Mouse (Mus musculus) thymus, postnatal 14 days (tissue): Measurements from ENCODE around the gene Aox3.
A peak's percentile ranks its signal among the peaks of the same experiment; 100 is the strongest.

Source experiments
- DNase-seq: peaks from one replicate; pipeline ENCODE4 v3.0.0; 2021

The Aox3 gene

DNA sequence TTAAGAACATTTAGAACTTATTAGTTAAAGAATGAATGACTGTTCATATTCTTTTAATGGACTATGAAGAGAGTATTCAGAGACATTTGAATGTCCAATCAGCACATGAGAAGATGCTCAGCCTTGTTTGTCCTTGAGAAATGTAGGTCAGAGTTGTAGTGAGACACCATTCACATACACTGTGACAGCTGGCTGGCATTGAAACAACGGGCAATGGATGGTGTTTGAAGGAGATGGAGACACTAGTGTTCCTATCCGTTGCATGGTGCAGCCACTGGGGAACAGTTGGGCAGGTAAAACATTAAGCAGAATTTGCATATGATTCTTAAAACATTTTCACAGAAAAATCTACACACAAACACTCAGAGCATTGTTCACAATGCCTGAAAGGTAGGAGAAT, 5.9 kb upstream of the Aox3 start:
- DNase-seq, result no peak

DNA sequence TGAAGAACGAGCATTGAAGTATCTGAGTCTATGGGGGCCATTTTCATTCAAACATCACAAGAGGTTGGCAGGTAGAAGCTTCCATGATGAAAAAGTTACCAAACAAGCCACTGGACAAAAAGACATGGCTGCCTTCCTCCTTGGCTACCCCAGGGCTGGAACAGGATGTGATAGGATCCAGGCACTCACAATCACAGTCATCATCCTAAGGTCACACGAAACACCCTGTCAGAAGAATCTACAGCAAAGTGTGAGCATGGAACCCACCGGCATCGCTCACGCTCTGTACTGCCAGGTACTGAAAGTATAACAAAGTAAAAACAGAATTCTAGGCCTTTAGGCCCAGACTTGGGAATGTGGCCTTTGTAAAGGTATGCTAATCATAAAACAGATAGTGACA, 2.7 kb upstream of the Aox3 start:
- DNase-seq, result no peak

DNA sequence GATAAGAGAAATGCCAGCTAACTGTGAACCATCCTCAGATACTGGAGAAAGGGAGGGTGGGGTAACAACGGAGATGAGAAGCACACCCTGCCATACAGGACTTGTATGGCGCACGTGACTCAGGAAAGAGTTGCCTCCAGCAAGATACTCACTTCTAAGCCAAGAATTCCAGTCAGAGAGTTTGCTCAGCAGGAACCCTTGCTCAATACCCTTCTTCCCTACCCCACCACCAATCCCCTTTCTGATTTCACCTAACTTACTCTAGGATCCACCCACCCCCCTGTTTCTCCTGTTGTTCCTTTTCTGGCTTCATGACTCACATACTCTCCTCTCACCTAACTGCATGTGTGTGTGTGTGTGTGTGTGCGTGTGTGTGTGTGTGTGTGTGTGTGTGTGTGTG, 1.6 kb upstream of the Aox3 start:
- no peak for DNase-seq

DNA sequence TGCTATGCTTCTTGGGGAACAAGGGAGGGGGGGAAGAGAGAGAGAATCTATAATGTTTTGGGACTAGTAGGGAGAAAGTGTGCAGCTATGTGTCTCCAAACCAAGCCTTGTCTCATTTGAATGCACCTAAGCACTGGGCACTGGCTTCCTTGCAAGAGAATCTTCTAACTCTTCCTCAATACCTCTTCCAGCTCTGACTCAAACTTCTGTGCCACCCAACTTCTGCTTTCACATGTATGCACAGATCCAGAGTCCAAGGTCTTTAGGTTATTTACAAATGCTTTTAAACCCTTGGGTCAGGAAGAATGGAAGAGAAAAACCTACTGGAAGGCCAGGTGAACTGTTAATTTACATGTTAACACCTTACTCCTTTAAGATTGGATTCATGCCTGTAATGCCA, 511 bp downstream of the Aox3 start:
- DNase-seq, result no peak

DNA sequence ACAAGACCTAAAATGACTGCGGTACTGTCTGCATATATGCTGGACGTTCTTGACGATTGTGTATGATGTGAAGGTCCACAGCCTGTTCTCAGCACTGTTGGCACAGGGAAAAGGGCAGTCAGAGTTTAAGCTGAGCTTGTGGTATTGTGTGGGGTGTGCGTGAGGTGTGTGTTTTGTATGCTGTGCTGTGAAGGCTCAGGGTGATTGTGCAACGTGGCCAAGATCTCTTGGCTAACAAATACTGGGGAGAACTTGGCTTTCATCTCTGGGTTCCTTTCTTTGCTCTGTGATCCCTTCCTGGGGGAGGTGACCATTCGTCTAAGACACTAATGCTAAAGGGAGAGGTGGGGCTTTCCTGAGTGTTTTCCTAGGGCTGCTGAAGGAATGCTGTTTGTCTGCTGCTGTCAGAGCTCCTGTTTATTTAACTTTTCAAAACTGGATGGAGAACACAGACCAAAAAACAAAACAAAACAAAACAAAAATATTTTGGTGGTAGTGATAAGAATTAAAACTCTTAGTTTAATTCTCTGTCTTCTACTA, 1.2 kb downstream of the Aox3 start:
- no peak for DNase-seq

DNA sequence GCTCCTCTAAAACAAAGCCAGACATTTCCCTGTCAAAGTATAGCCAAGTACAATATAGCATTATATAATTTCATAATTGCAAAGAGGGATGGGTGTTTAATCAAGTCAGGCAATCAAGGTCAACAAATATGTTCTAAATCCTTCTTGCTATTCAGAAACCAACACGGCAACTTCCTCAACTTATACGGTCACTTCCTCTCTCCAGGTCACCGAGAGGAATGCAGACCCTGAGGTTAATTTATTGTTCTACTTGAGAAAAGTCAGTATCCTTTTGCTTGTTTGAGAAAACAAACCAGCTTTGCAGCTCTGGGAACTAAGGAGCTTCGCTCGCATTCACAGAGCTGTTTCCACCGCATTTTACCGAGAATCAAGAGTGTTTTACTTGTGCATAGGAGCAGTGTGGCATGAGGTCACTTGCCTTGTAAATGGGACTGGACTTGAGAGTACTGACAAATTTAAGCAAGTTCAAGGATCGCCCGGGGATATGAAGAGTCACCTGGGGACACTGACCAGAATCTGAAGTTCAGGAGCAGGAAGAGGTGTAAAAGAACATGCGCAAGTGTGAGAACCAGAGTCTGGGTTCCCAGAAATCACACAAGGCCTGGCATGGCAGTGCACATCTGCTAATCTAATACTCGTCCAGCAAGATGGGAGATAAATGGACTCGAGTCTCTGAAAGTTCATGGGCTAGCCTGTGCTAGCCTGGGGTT, 1.9 kb downstream of the Aox3 start:
- DNase-seq, result no peak

DNA sequence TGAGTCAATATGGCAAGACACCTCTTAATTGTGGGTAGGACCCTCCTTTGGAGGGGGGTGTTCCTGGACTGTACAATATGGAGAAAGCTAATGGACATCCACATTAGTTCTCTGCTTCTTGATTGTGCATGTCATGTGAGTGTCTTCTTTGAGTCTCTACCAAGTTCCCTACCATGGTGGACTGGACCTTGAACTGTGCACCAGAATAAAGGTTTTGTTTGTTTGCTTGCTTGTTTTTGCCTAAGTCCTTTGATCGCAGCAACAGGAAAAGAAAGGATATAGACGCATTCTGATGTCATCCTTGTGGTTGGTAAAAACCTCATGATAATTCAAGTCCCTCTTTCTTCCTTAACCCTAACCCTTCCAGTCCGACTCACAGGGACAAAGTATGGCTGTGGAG, 5.3 kb downstream of the Aox3 start:
- no peak for DNase-seq

DNA sequence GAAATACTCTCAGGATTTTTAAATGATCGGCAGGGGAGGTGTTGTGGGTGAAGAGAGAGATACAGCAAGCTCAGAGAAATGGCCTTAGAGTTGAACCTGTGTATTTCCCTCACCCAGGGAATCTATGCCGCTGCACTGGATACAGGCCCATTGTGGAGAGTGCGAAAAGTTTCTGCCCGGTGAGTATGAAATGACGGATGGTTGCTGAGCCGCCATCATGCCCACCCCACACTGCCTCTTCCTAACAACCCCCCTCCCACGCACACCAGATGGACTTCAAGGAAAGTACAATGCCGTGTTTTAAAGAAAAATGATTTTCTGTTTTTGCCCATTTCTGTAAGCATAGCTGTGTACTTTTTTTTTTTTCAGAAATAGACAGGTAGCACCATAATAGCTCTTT, 12.0 kb downstream of the Aox3 start:
- no peak for DNase-seq

DNA sequence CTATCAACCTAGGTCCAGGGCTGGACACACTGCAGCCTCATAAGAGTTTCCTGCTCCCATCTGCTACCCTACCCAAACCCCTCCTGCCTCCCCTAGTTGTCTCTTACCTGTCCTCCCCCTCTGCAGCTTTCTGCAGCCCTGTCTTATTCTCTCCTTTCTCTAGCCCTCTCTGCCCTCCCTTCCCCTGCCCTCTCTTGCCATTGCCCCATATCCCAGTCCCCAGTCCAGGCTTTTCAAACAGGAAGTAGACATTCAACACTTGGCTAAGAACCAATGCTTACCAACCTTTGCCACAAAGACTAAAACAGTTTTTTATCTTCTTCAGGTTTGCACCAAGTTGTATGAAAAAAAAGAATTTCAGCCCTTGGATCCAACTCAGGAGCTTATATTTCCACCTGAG, 25.0 kb downstream of the Aox3 start:
- DNase-seq, result no peak

DNA sequence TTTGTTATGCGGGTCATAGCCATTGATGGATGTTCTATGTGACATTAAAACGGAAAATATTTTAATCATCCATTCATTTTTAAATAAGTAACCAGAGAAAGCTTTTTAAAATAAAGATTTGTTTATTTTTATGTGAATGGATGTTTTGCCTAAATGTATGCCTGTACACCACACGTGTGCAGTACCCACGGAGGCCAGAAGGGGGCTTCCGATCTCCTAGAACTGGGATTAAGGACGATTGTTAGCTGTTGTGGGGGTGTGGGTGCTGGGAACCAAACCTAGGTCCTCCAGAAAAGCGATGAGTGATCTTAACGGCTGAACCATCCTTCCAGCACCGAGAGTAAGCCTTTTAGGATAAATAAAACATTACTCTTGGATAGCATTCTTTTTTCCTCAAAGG, 26.1 kb downstream of the Aox3 start:
- peak; percentile 5 for DNase-seq

DNA sequence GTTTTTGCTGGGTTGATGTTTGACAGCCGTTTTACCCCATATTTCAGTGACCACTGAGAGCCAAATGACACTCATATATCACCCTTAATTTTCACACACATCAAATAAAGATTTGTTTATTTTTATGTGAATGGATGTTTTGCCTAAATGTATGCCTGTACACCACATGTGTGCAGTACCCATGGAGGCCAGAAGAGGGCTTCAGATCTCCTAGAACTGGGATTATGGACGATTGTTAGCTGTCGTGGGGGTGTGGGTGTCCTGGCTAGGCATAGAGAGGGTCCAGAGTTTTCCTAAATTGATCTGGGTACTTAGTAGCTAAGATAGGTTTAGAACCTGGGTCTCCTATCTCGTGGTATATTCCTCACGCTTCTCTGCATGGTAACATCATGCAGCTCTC, 27.7 kb downstream of the Aox3 start:
- DNase-seq, result no peak

DNA sequence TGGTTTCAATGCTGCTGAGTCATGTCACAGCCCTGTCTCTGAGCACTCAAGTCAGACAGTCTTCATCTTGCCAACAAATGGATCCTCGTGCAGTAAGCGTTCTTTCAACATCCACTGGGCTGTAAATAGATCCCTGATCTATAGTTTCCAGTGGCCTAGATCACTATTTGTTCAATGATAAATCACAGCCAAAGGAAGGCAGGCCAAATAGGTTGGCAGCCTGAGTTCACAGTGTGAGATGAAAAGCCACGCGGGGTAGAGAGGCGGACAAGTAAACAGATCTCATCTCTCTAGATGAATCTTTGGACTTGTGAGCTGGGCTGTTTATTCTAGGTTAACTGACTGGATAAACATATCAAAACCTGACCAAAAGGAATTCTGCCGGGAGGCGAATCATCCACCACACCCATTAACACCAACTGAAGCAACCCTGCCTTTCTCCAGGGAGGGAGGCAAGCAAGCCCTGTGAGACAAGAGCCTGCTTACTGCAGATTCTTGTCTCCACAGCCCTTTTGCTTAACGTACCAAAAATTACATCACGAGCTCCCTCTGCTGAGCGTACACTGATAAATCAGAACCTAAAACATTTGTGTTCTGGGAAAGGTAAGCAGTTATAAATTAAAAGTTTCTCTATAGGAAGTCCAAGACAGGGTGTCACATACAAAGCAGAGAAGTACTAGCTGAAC, 31.6 kb downstream of the Aox3 start:
- no peak for DNase-seq

DNA sequence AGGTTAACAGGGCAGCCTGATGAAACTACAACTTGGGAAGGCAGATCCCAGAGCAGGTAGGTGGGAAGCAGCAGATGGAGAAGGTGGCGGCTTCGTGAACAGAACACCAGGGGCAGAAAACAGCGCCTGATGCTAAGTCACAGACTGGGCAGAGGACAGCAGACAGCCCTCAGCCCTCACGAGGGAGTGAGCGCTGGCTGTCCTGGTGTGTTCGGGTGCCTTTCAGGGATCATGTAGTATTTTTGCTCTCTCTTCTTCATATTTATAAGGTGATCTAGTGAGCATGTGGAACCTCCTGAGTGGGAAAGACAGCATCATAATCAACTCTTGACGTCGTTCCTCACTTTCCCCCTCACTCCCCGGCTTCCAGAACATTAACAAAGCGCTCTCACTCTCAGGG, 33.1 kb downstream of the Aox3 start:
- DNase-seq, result no peak

DNA sequence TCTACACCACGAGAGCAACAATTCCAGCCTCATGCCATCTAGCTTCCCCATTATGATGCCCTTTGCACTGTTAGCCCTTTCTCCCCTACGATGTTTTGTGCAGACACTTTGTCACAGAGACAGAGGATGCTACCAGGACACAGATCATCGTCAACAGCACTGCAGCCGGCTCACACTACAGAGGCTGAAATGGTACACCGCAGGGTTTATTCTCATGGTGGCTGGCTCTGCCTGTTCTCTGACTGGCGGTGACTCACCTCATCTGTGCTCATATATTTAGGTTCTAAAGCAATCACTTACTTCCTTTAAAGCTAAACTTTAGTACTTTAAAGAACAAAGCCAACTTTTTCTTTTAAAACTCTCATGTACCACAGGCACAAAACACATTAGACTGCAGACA, 34.8 kb downstream of the Aox3 start:
- DNase-seq, result no peak

DNA sequence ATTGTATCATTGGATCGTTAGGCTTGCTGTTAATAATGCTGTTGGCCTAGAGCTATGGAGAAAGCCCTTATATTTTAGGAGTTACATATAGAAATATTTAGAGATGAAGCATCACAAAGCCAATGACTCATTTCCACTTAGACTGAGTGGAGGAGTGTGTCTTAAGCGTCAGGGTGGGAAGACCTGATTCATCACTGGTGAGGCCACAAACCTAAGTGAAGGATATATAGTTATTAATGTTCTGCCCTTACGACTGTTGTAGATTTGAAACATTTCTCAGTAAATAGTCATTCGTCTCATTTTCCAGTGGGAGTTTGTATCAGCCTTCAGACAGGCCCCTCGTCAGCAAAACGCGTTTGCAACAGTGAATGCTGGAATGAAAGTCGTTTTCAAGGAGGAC, 39.3 kb downstream of the Aox3 start:
- no peak for DNase-seq

DNA sequence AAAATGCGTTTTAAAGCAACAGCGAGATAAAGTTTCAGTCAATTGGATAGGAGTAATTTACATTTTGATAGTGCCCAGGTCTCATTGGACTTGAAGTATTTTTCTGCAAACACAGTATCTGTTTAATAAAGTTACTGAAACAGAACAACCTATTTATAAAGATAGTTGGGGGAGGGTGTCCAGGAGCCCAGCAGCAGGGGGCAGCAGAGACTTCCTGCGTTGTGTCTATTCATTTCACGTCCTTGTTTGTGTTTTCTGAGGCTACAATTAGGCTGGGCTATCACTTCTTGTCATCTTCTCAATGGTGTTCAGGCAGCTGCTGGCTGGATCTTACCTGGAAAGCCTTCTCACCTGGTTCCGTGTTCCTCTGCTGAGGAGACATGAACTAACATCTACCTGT, 43.8 kb downstream of the Aox3 start:
- DNase-seq, result peak; percentile 69

DNA sequence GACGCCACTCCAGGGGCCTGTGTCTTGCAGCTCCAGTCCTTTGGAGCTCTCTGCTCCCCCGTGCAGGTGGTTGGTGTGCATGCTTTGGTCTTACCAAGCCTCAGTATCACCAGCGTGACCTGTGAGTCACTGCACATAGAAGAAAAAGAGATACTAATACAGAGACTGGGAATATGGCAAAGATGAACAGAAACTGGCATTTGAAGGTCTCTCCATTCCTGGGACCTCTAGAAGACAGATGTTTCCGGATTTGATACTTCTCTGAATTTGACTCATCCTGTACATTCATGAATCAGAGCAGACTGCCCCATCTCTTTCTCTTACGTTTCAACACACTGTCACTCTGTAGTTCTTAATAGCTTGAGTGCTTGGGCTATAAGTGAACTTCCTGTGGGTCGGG, 57.0 kb downstream of the Aox3 start:
- DNase-seq, result no peak

DNA sequence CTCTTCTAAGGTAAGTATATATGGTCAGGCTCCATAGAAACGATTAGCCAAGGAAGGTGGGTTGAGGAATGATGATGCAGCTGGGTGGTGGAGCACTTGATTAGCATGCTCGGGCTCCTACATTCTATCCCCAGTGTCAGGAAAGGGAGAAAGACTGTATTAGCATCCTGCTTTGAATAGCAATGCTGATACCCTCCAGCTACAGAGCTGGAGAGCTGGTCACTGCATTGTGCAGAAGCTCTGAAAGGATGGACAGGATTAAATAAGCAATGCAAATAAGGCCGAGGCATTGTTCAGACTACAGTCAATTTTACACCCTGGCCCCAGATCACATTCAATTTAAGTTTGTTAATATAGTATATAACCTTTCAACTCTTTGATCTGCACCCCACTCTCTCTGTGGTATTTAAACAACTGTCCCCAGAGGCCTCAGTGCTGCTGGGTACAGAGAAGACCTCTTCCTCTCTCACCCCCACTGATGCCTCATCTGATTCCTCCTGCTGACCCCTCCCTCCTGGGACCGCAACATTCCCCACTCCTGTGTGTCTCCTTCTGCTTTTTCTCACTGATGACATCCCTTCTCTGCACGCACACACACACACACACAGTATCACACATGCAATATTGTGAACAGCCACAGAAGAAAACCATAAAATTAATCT, 75.7 kb downstream of the Aox3 start:
- DNase-seq, result no peak

DNA sequence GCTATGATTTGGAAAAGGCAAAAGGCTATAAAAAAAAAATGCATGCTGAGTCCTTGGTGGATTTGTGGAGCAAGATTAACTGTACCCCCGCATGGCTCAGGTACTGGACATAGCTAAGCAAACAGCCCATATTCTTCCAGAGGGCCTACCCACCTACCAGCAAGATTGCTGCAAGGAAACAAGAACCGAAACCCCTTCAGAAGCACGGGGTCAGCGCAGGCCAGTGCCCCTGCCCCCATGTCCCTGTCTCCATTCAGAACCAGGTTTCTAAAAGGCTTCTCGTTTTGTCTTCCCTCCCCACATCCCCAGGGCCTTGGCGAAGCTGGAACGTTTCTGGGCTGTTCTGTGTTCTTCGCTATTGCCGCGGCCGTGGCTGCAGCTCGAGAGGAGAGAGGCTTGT, 81.4 kb downstream of the Aox3 start:
- DNase-seq, result no peak

DNA sequence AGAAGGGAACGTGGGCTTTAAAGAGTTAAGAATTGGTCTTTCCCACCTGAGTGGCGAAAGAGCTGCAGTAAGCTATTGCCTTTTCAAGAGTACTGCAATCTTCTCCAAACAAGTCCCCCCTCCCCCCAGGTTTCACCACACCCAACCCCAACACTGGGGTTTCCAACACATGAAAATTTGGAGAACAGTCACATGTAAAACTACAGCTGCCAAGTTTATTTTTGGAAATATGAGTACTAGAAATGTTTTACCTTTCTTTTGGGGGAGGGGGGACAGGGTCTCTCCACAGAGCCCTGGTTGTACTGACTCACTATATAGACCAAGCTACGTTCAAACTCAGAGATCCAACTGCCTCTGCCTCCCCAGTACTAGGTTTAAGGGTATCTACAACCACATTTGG, 82.1 kb downstream of the Aox3 start:
- DNase-seq, result peak; percentile 22

DNA sequence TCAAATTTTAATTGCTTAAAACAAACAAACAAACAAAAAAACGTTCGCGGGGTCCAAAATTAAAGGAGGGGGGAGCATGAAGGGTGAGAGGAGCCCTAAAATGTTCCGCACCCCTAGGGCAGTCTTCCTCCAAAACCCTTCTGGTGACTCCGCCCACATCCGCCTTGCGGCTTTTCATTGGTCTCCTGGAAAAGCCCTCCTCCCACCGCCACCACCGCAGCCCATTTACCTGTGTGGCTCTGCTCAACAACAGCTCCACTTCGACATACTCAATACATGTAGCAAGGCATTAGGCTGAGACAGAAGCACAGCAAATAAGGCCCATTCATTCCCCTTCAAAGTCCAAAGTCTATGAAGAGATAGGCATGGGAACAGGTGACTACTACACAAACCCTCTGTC, 82.6 kb downstream of the Aox3 start:
- DNase-seq, result peak; percentile 84

DNA sequence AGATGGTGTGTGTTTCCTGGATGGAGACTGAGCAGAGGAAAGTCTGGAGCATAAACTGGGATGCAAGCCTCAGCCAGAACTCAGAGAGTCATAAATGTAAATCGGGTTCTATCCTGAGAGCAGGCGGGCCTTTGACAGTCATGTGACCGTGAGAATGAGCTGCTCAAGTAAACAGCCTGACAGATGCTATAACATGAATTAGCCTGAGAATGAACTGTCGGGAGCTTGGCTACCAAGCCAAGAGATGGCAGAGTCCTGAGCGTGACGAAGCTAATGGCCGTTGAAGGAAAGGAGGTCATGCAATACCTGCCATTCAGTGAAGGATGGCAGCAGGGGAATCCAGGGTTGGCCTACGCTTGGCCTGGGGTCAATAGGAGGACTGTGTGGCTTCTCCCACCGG, 84.1 kb downstream of the Aox3 start:
- DNase-seq, result no peak

DNA sequence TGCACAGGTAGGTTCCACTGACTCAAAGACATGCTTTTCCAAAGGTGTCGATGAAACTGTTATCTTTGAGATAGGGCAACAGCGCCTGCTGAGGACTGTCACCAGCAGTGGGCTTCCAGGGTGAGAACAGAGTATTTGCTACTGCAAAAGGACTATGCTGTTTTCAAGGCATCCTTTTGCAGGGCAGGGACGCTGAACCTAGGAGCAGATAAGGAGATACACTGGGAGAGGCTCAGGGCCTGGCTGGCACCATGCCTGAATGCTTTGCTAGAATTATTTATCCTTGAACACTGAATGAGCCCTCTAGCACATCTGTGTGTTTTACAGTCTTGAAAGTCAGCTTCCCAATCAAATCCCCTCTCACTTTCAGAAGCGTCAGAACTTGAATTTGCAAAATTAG, 85.5 kb downstream of the Aox3 start:
- DNase-seq, result no peak

DNA sequence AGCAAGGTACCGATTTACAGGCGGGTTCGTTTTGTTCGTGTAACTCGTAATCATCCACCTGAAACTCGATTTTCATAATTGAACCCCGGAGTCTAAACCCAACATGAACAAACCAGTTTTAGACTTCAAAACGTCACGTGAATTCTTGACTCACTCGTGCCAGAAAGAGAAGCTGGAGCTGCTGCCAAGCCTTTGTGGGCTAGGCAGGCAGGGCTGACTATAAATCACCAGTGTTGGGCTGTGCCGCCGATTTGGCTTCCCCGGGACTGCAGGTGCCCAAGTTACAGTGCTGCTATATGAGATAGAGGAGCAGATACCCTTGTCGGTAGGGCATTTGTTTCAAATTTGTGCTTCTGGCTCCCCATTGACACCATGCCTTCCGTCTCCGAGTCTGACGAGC, 97.3 kb downstream of the Aox3 start, which contains the start of gene Aox4:
Aox4 (plus strand) TSS at position 195 of the 400 bp plus-strand sequence.
- no peak for DNase-seq
